Mouse (Mus musculus) stomach, embryonic 16.5 days (tissue): ENCODE results near the gene Fam3b. TPM values are rescaled to one million over a fixed set of nuclear protein-coding genes. Genes with fewer than 3 reads are reported as not detected.
A peak's percentile ranks its signal among the peaks of the same experiment; 100 is the strongest.

Source experiments
- ATAC-seq: fragments of 200-750 bp; cut with Nextera tagmentation; 2 replicates; pipeline ENCODE4 v1.8.0; 2017; ENCODE audit warnings: moderate number of reproducible peaks, moderate TSS enrichment; ENCODE audit not compliant: insufficient read depth, low FRiP score
- H3K27ac ChIP-seq: fragments of 300-500 bp; sonication (generic); 2 replicates; pipeline ENCODE4 v1.5.1; 2014; ENCODE audit warnings: low read length
- H3K27me3 ChIP-seq: fragments of 300-500 bp; sonication (generic); 2 replicates; pipeline ENCODE4 v1.6.1; 2014; ENCODE audit warnings: low read length, control low read depth, mixed read lengths; ENCODE audit not compliant: control insufficient read depth, insufficient read depth
- H3K36me3 ChIP-seq: fragments of 300-500 bp; sonication (generic); 2 replicates; pipeline ENCODE4 v1.6.1; 2014; ENCODE audit warnings: low read length; ENCODE audit not compliant: control insufficient read depth, insufficient read depth
- H3K4me1 ChIP-seq: fragments of 300-500 bp; sonication (generic); 2 replicates; pipeline ENCODE4 v1.6.1; 2014; ENCODE audit warnings: low read length, control low read depth, mixed read lengths; ENCODE audit not compliant: control insufficient read depth, insufficient read depth
- H3K4me2 ChIP-seq: fragments of 300-500 bp; sonication (generic); 2 replicates; pipeline ENCODE4 v1.6.1; 2014; ENCODE audit warnings: low read depth, low read length, mixed read lengths
- H3K4me3 ChIP-seq: fragments of 300-500 bp; sonication (generic); replicated peaks from 2 replicates; pipeline ENCODE4 v1.5.1; 2014; ENCODE audit warnings: mild to moderate bottlenecking, low read length
- H3K9ac ChIP-seq: fragments of 300-500 bp; sonication (generic); 2 replicates; pipeline ENCODE4 v1.6.1; 2014; ENCODE audit warnings: low read length
- H3K9me3 ChIP-seq: fragments of 300-500 bp; sonication (generic); replicated peaks from 2 replicates; pipeline ENCODE4 v1.6.1; 2016; ENCODE audit warnings: low read length, control low read depth; ENCODE audit not compliant: control insufficient read depth
- WGBS: fragments of 180-500 bp; shearing (Covaris S2); extraction: QIAGEN DNeasy Blood & Tissue Kit; methylation state at CpG from one replicate; pipeline ENCODE4 v1.1.7; 2014; 5-methylcytosine and 5-hydroxymethylcytosine counted together
- polyA plus RNA-seq: library from polyadenylated mRNA; unstranded; fragments of >200 nt; fragmentation: Nextera tagmentation; extraction: Ambion mirVana; gene quantifications from 2 replicates; pipeline ENCODE4 v1.2.1, GENCODE M21; 2015

The Fam3b gene
- polyA plus RNA-seq, 1 experiment from 2014 or later: 5.9 TPM

- Histone ChIP-seq H3K4me2 (no peak overlapping the region), H3K9ac (no peak overlapping the region), H3K36me3 (no peaks in the 10 kb centered on the region), H3K4me1 (no peaks in the 10 kb centered on the region), H3K4me3 (no peak overlapping the region), H3K9me3 (no peaks in the 10 kb centered on the region), H3K27ac (no peak overlapping the region), H3K27me3 (no peaks in the 10 kb centered on the region)
- peak; percentile 68; the same call in 1 of the 2 replicates for ATAC-seq
- 16% methylated on average over 1 of the region's 1 CpGs for WGBS
These were observed 8.4 kb upstream of the Fam3b start for GRCm38 (mm10) chr16:97523024-97523423.

DNA sequence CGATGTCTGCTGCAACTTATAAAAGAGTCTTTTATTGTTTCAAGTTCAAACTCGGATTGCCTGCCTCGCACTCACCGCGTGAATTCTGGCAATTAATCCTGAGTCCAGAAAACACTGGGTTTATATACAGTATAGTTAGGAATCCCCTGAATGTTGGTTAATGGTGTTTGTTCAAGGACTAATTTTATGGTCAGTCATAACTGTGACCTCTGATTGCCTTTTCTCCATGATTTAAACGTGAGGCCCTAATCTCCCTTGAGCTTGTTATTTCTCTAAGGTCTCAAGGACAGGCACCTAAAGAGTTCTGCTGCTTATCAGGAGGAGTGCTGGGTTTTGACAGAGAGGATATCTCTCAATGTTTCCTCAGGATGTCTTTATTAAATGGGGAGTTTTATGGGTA, 7.4 kb upstream of the Fam3b start:
- 60% methylated on average over 6 of the region's 6 CpGs for WGBS
- Histone ChIP-seq H3K4me1 (no peaks in the 10 kb centered on the region), H3K27me3 (no peaks in the 10 kb centered on the region), H3K9ac (no peak overlapping the region), H3K4me2 (no peak overlapping the region), H3K9me3 (no peaks in the 10 kb centered on the region), H3K4me3 (no peak overlapping the region), H3K36me3 (no peaks in the 10 kb centered on the region), H3K27ac (no peak overlapping the region)
- no peak for ATAC-seq

- H3K4me3 ChIP-seq: no peak overlapping the region
- no peak overlapping the region for H3K27ac ChIP-seq
- H3K4me1 ChIP-seq: no peaks in the 10 kb centered on the region
- no peaks in the 10 kb centered on the region for H3K9me3 ChIP-seq
- H3K36me3 ChIP-seq: no peaks in the 10 kb centered on the region
- no peaks in the 10 kb centered on the region for H3K27me3 ChIP-seq
- 73% methylated on average over 3 of the region's 3 CpGs for WGBS
- no peak for ATAC-seq
- no peak overlapping the region for H3K4me2 ChIP-seq
- no peak overlapping the region for H3K9ac ChIP-seq
These were observed 1.7 kb upstream of the Fam3b start for GRCm38 (mm10) chr16:97516341-97516740.

- Histone ChIP-seq H3K27me3 (no peaks in the 10 kb centered on the region), H3K4me1 (no peaks in the 10 kb centered on the region), H3K27ac (no peak overlapping the region), H3K4me2 (no peak overlapping the region), H3K36me3 (no peaks in the 10 kb centered on the region), H3K9me3 (no peaks in the 10 kb centered on the region), H3K4me3 (no peak overlapping the region), H3K9ac (no peak overlapping the region)
- 88% methylated on average over 12 of the region's 12 CpGs for WGBS
- 0 out of 2 replicates have a peak, but pooled peaks have one; percentile 18 for ATAC-seq
These were observed 2.3 kb downstream of the Fam3b start for GRCm38 (mm10) chr16:97512347-97512751.

GRCm38 (mm10) chr16:97511495-97511894, 3.1 kb downstream of the Fam3b start:
- no peaks in the 10 kb centered on the region for H3K4me1 ChIP-seq
- no peaks in the 10 kb centered on the region for H3K27me3 ChIP-seq
- ATAC-seq: no peak
- H3K27ac ChIP-seq: no peak overlapping the region
- no peaks in the 10 kb centered on the region for H3K9me3 ChIP-seq
- no peak overlapping the region for H3K4me3 ChIP-seq
- H3K36me3 ChIP-seq: no peaks in the 10 kb centered on the region
- H3K4me2 ChIP-seq: no peak overlapping the region
- no peak overlapping the region for H3K9ac ChIP-seq

DNA sequence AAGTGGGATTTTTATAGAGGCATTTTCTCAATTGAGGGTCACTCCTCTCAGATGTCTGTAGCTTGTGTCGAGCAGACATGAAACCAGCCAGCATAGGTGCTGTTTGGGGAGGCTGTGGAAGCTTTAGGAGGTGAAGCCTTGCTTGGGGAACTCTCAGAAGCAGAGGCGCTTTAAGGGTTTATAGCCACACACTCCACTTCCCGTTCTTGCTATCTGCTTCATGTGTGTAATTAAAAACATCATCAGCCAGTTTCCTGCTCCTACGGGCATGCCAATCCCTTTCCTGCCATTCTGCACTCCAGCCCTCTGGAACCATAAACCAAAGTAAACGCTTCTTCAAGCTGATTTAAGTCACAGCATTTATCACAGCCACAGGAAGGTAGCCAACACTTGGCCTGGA, 3.8 kb downstream of the Fam3b start:
- Histone ChIP-seq H3K9ac (no peak overlapping the region), H3K9me3 (no peaks in the 10 kb centered on the region), H3K36me3 (no peaks in the 10 kb centered on the region), H3K4me3 (no peak overlapping the region), H3K27me3 (no peaks in the 10 kb centered on the region), H3K4me2 (no peak overlapping the region), H3K4me1 (no peaks in the 10 kb centered on the region), H3K27ac (no peak overlapping the region)
- no peak for ATAC-seq
- WGBS: 33% methylated on average over 5 of the region's 5 CpGs

DNA sequence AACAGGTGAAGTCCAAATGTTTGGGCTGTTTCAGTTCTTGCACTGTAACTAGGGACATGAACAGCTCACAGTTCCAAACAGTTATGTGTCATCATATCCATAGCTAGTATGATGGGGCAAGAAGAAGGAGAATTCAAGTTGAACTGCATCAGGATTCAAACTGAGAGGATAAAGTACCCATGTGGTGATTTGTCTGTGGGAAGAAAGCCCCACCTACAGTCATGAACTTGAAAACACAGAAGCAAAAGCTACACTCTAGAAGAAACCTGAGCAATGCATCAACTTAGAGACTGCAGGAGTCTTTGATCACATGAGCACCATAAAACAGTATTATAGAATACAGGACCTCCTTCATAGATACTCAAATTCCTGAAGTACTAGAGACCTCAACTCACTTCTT, 6.8 kb downstream of the Fam3b start:
- H3K4me1 ChIP-seq: no peaks in the 10 kb centered on the region
- no peaks in the 10 kb centered on the region for H3K36me3 ChIP-seq
- H3K27me3 ChIP-seq: no peaks in the 10 kb centered on the region
- H3K9me3 ChIP-seq: no peaks in the 10 kb centered on the region
- no peak overlapping the region for H3K9ac ChIP-seq
- no peak overlapping the region for H3K4me2 ChIP-seq
- H3K27ac ChIP-seq: no peak overlapping the region
- no peak overlapping the region for H3K4me3 ChIP-seq
- ATAC-seq: no peak

GRCm38 (mm10) chr16:97504793-97505192, 9.8 kb downstream of the Fam3b start:
- Histone ChIP-seq H3K4me3 (no peak overlapping the region; the same call in 1 of the 2 replicates), H3K9ac (no peak overlapping the region), H3K36me3 (no peaks in the 10 kb centered on the region), H3K27ac (0 out of 2 replicates have a peak overlapping the region, but pooled peaks have one; percentile 17), H3K4me1 (no peaks in the 10 kb centered on the region), H3K27me3 (no peaks in the 10 kb centered on the region), H3K4me2 (no peak overlapping the region), H3K9me3 (no peaks in the 10 kb centered on the region)
- WGBS: 76% methylated on average over 3 of the region's 3 CpGs
- peak; percentile 83 for ATAC-seq

DNA sequence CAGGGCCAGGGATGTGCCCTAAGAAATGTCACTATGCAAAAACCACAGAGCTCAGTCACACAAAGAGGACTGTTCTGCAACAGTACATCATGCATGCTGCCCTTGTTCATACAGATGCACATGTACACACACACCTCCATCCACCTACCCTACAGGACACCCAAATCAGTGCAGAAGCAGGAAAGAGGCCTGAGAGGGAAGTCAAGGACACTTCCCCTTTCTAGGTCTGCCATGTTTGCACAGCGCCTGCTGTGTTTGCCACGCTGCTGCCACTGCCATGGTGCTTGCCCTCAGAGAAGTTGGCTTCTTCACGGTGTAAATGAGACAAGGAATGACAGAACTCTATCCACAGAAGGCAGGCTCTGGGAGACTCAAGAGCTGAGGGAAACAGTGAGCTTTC, 10.8 kb downstream of the Fam3b start:
- Histone ChIP-seq H3K9ac (no peak overlapping the region), H3K36me3 (no peaks in the 10 kb centered on the region), H3K4me2 (no peak overlapping the region), H3K4me3 (no peak overlapping the region), H3K27ac (no peak overlapping the region), H3K27me3 (no peaks in the 10 kb centered on the region), H3K9me3 (no peaks in the 10 kb centered on the region), H3K4me1 (no peaks in the 10 kb centered on the region)
- WGBS: 71% methylated on average over 3 of the region's 3 CpGs
- no peak for ATAC-seq

DNA sequence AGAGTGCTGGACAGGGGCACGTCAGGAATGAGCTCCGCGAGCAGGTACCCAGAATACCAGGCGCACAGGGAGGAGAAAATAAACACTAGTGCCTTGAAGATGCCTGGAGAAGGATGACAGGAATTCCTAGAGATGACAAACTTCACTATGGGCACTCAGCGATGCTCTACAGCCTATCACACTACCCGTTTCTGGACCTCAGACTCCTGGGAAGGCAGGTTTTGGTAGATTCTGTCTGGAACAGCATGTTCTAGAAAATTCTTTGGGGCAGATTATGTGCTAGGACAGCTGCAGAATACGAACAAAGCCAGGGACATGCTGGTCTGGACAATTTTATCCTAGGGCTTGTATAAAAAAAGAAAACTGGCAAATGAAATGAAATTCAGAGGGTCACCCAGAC, 13.7 kb downstream of the Fam3b start:
- H3K27me3 ChIP-seq: no peaks in the 10 kb centered on the region
- no peaks in the 10 kb centered on the region for H3K9me3 ChIP-seq
- no peaks in the 10 kb centered on the region for H3K36me3 ChIP-seq
- no peak overlapping the region for H3K9ac ChIP-seq
- WGBS: 75% methylated on average over 7 of the region's 7 CpGs
- no peaks in the 10 kb centered on the region for H3K4me1 ChIP-seq
- no peak overlapping the region for H3K4me3 ChIP-seq
- H3K27ac ChIP-seq: no peak overlapping the region
- ATAC-seq: no peak
- no peak overlapping the region for H3K4me2 ChIP-seq
